Mouse (Mus musculus): ENCODE data around the gene Shd. TPM values are rescaled to one million over a fixed set of nuclear protein-coding genes. Genes with fewer than 3 reads are reported as not detected.

Gene Shd
- total RNA-seq (2012; rRNA removed) (0.26 and 0.31 TPM in 2 replicates), polyA plus RNA-seq (2012; ENCODE audit: insufficient read depth in 1 of 2, insufficient read length in 2 of 2, low read depth in 1 of 2, low replicate concordance in 2 of 2, missing spikeins in 1 of 2) (under 1 TPM in 1 of 2 experiments, not detected in 1; 0.89 TPM)

DNA sequence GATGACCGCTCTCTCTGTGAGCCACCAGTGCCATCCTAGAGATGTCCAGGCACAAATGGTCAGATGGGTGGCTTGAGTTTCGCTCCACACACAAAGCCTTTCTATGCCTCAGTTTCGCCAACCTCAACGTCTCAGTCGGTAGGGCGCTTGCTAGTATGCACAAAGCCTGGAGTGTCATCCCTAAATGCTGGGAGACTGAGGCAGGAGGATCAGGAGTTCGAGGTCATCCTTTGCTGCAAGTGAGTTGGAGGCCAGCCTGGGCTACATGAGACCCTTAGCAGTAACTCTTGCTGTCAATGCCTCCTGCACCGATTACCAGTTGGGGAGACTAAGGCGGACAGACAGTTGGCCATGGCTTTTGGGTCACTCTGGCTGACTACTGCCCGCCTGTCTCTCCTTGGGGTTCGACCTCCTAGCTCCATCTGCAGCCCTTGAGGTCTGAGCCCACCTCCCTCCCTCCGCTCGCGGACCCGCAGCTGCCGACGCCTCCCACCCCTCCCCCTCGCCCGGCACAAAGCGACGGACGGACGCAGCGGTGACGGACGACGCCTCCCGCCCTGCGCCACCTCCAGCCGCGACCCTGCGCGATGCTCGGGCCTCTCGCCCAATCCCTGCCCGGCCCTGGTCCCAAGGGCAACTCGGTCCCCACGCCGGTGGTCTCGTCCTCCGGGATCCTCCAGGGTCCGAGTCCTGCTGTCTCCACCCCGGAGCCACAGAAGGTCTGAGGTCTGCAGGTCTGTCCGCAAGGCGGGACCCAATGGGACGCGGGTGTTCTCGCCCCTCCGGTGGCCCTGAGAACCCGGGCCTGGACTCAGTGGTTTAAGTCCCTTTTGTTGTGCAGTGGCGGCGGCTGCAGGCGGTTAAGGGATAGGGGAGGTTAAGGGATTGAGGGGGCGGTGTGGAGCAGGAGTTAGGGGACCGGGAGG lies at the start of gene Shd:
TSS of gene Shd (plus strand) at position 502 of the 926 bp plus-strand sequence.
- DNase-seq (ENCODE audit: low read depth, low spot score) = no peak
- Histone ChIP-seq H3K27ac (ENCODE audit: control insufficient read depth, low read depth, low read length) (no peak within 1 kb of the TSS), H3K4me3 (ENCODE audit: control insufficient read depth in 1 of 2, insufficient read depth in 1 of 2, low read depth in 2 of 2, low read length in 2 of 2) (no peak within 1 kb of the TSS), H3K4me1 (ENCODE audit: control insufficient read depth in 1 of 2, insufficient read depth in 2 of 2, low read length in 2 of 2) (no peaks in the 10 kb centered on the region), H3K9me3 (replicated peaks; ENCODE audit: insufficient read depth, low read length) (no peaks in the 10 kb centered on the region), H3K79me2 (ENCODE audit: control insufficient read depth, insufficient read depth, low read length, poor library complexity) (no peaks in the 10 kb centered on the region), H3K9ac (ENCODE audit: control insufficient read depth, low read depth, low read length, poor library complexity, severe bottlenecking) (no peak within 1 kb of the TSS), H3K36me3 (ENCODE audit: control insufficient read depth in 1 of 2, insufficient read depth in 2 of 2, low read length in 2 of 2) (no peaks in the 10 kb centered on the region; a peak in 1 of 4 replicates), H3K27me3 (ENCODE audit: control insufficient read depth in 1 of 2, insufficient read depth in 2 of 2, low read length in 2 of 2) (no peaks in the 10 kb centered on the region)
- TF ChIP-seq SMC3 (IDR thresholded peaks at IDR 0.05; ENCODE audit: low read depth, low read length) (no peak), MAX (IDR thresholded peaks at IDR 0.05; ENCODE audit: low read length) (no peak), ETS1 (IDR thresholded peaks at IDR 0.05; ENCODE audit: low read depth, low read length) (no peak), KAT2A (conservative IDR thresholded peaks at IDR 0.05; ENCODE audit: low read depth, low read length) (no peak), TCF12 (IDR thresholded peaks at IDR 0.05; ENCODE audit: low read depth, low read length) (no peak), E2F4 (IDR thresholded peaks at IDR 0.05; ENCODE audit: borderline replicate concordance, low read depth, low read length) (no peak), TAL1 (IDR thresholded peaks at IDR 0.05; ENCODE audit: low read length) (no peak), NELFE (IDR thresholded peaks at IDR 0.05; ENCODE audit: low read depth, low read length) (no peak), ELF1 (IDR thresholded peaks at IDR 0.05; ENCODE audit: low read depth, low read length) (no peak), RAD21 (IDR thresholded peaks at IDR 0.05; ENCODE audit: low read depth, low read length) (no peak), UBTF (IDR thresholded peaks at IDR 0.05; ENCODE audit: borderline replicate concordance, insufficient read depth, low read depth, low read length) (no peak), ZMIZ1 (IDR thresholded peaks at IDR 0.05; ENCODE audit: low read depth, low read length) (no peak), SIN3A (IDR thresholded peaks at IDR 0.05; ENCODE audit: low read length) (no peak)

DNA sequence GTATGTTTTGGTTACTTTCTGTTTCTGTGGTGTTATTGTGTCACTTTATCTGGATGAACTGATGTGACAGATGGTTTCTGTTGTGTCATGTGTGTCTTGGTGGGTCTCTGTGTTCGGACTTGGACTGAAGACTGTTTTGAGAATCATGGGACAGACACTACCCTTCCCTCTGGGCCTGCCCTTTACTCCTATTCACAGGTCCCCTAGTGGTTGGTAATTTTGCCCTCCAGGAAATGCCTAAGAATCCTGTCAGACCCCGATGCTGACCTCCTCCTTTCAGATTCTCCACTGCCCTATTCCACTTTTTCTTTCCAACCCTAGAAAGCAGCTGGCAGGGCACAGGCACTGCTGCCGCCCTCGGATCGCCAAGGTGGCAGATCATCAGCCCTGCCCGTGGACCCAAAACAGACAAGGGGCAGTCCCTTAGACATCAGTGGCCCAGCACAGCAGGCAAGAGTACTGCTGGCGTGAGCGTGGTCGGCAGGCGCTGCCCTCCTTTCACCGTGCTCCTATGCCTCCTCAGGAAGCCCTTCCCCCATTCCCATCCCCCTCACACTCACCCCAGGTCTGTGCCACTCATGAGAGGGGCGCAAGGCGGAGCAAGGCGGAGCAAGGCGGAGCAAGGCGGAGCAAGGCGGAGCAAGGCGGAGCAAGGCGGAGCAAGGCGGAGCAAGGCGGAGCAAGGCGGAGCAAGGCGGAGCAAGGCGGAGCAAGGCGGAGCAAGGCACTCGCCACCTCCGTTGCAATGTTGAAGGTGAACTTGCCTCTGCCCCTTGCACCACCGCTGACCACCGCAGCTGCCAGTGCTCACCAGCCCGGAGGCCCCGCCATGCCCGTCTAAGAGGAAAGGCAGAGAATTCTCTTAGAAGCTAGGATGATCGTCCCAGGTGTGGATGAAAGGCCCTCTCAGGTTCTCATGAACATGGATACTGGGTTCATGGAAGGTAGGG lies 38.4 kb upstream of the Shd start:
- DNase-seq (ENCODE audit: low read depth, low spot score) = peak; percentile 87
- H3K27me3 ChIP-seq (ENCODE audit: control insufficient read depth in 1 of 2, insufficient read depth in 2 of 2, low read length in 2 of 2) = no peaks in the 10 kb centered on the region
- peaks cover 4% of the 10 kb centered on the region; the same call in 1 of the 2 replicates for H3K79me2 ChIP-seq (ENCODE audit: control insufficient read depth, insufficient read depth, low read length, poor library complexity)
- H3K9ac ChIP-seq (ENCODE audit: control insufficient read depth, low read depth, low read length, poor library complexity, severe bottlenecking) = peak overlapping the region; percentile 80
- no peaks in the 10 kb centered on the region for H3K9me3 ChIP-seq (replicated peaks; ENCODE audit: insufficient read depth, low read length)
- H3K27ac ChIP-seq (ENCODE audit: control insufficient read depth, low read depth, low read length) = peak overlapping the region; percentile 100
- H3K4me3 ChIP-seq (ENCODE audit: control insufficient read depth in 1 of 2, insufficient read depth in 1 of 2, low read depth in 2 of 2, low read length in 2 of 2) = peak overlapping the region; percentile 64 to 89
- H3K36me3 ChIP-seq (ENCODE audit: control insufficient read depth in 1 of 2, insufficient read depth in 2 of 2, low read length in 2 of 2) = peaks cover 5 to 12% of the 10 kb centered on the region in 2 experiments
- H3K4me1 ChIP-seq (ENCODE audit: control insufficient read depth in 1 of 2, insufficient read depth in 2 of 2, low read length in 2 of 2) = peaks cover 5 to 15% of the 10 kb centered on the region in 2 experiments; a peak in 3 of 4 replicates
- TF ChIP-seq TAL1 (IDR thresholded peaks at IDR 0.05; ENCODE audit: low read length) (no peak), CTCF (IDR thresholded peaks at IDR 0.05 in 2 of 3, conservative IDR thresholded peaks at IDR 0.05 in 1 of 3; ENCODE audit: control insufficient read depth in 1 of 3, insufficient read depth in 1 of 3, low read depth in 2 of 3, low read length in 3 of 3, poor library complexity in 1 of 3, severe bottlenecking in 1 of 3) (peak in 2 of 3 experiments; percentile 30 to 42; a peak in 3 of 6 replicates), POLR2AphosphoS2 (IDR thresholded peaks at IDR 0.05; ENCODE audit: low read length) (peak; percentile 32; the same call in 1 of the 2 replicates), NELFE (IDR thresholded peaks at IDR 0.05; ENCODE audit: low read depth, low read length) (peak; percentile 55), MEF2A (IDR thresholded peaks at IDR 0.05; ENCODE audit: extremely low read depth, insufficient replicate concordance, low read depth, low read length, poor library complexity, severe bottlenecking) (0 out of 2 replicates have a peak, but pooled peaks have one; percentile 25), MAZ (IDR thresholded peaks at IDR 0.05; ENCODE audit: low read depth, low read length) (peak; percentile 65; the same call in 1 of the 2 replicates), ZMIZ1 (IDR thresholded peaks at IDR 0.05; ENCODE audit: low read depth, low read length) (no peak; the same call in 1 of the 2 replicates), CHD2 (IDR thresholded peaks at IDR 0.05; ENCODE audit: low read length) (peak; percentile 86), TBP (IDR thresholded peaks at IDR 0.05; ENCODE audit: low read depth, low read length) (no peak), EP300 (IDR thresholded peaks at IDR 0.05; ENCODE audit: low read depth in 1 of 2, low read length in 2 of 2) (peak in 1 of 2 experiments; percentile 31; a peak in 1 of 4 replicates), BHLHE40 (IDR thresholded peaks at IDR 0.05; ENCODE audit: borderline replicate concordance, low read depth, low read length) (0 out of 2 replicates have a peak, but pooled peaks have one; percentile 14), POLR2A (IDR thresholded peaks at IDR 0.05; ENCODE audit: control insufficient read depth in 1 of 2, insufficient read depth in 1 of 2, low read depth in 1 of 2, low read length in 2 of 2, poor library complexity in 1 of 2) (peak; percentile 56 to 73; a peak in 3 of 4 replicates), HCFC1 (IDR thresholded peaks at IDR 0.05; ENCODE audit: low read depth, low read length) (peak; percentile 50; the same call in 1 of the 2 replicates), ELF1 (IDR thresholded peaks at IDR 0.05; ENCODE audit: low read depth, low read length) (no peak), MXI1 (IDR thresholded peaks at IDR 0.05; ENCODE audit: low read depth, low read length) (peak; percentile 57), ETS1 (IDR thresholded peaks at IDR 0.05; ENCODE audit: low read depth, low read length) (no peak), MAX (IDR thresholded peaks at IDR 0.05; ENCODE audit: low read length) (0 out of 2 replicates have a peak, but pooled peaks have one; percentile 34), ZNF384 (IDR thresholded peaks at IDR 0.05; ENCODE audit: low read depth, low read length) (no peak)
